Mouse (Mus musculus) mouse embryonic stem cell (cell line): ENCODE measurements around the gene Gm26602.
"Not testable (repeated sequence)": the region's sequence is repeated elsewhere in the genome, so short reads cannot be mapped to it uniquely, and the experiment has no call there.

ENCODE experiments used
- in situ Hi-C, 2 experiments: fragments of 300-500 bp; cut with MboI; formaldehyde crosslinking; loops; 1 replicate in 1 of 2; 3 replicates in 1 of 2; pipeline ENCODE4 v1.14.3; 2019 to 2020; ENCODE audit warnings: low sequenced_read_pairs in 2 of 2, low pct_unique_long_range_greater_than_20kb in 1 of 2, mixed read lengths in 1 of 2; ENCODE audit not compliant: unreplicated experiment in 1 of 2

Gene Gm26602

DNA sequence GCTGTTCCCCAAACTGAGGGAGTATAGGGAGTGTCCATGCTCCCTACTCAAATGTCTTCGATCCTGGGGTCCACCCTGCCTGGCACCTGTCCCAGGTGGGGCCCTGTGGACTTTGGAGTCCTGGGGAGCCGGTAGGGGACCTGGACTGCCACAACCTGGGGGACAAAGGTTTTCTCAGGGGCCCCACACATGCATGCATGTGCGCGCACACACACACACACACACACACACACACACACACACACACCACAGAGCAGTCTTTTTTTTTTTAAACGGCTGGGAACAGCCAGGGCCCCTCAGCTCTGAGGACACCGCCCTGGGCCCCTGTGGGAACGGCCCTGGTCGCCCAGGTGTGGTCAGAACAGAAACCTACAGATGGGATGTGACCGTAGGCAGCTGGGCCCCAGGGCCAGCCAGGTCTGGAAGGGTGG is 32.8 kb downstream of the Gm26602 start:
- in situ Hi-C loops: no loop called here

DNA sequence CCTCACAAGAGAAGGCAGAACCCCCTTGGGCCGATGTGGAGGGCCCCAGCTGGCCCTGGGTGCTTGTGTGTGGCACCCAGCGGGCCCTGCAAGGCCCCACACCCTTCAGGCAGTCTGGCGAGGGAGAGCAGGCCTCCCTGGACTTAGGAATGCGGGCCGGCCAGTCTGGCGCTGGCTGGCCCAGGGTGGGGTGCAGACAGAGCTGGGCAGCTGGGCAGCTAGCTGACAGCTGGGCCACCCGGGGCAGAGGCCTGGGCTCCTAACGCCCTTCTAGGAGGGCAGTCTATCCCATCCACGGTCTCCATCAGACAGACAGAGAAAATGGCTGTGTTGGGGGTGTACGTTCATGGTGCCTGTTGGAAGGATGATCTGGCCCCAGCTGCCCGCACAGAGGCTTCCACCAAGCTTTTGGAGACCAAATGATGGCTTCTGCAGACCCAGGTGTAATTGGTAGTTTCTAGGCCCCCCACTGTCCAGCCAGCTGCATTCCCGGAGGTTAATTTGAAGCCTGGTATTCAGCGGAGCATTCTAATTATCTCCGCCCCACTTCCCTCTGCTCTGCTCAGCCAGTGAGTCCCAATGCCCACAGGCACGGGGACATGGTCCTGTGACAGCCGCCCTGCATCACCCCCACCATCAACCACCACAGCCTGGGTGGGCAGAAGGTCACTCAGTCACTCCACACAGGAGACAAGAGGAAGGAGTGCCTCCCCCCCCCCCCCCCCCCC is 35.0 kb downstream of the Gm26602 start:
- in situ Hi-C loops: no loop called here

DNA sequence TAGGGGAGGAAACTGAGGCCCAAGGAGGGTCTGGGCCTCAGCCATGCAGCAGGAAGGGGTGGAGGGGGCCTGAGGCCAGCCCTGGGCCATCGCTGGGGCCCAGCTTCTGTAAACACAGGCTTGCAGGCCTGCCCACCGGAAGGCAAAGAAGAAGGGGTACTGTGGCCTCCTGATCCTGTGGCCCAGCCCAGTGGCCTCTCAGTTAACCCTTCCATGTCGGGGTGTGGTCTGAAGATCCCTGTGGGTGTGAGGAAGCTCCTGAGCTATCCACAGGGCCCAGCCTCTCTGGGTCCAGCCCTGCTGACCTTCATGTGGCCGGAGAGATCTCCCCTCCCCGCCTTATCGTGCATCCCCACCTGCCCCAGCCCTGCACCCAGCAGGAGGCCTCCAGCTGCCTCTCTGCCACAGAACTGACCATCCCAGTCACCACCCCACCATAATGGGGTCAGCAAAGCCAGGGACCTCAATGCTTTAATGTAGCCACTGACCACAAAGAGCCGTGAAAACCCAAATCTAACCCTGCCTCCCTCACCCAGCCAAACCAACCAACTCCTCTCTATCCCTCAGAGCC is 36.2 kb downstream of the Gm26602 start:
- in situ Hi-C loops: no loop called here

DNA sequence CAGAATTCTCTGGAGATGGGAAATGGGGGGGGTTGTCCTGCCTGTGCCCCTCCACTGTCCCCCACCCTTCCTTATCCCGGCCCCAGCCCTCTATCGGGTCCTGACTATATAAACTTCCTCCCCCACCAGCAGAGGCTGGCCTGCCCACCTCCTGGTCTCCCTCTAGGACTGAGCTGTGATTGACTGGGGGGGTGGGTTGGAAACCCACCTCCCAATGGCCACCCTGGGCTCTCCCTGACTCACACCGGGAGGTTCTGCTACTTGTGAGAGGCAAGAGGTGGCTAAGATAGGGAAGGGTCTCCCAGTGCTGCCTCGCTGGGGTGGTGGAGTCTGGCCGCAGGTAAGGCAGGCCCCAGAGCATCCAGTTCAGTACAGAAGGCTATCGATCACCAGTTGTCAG is 36.8 kb downstream of the Gm26602 start:
- in situ Hi-C loops: no loop called here

DNA sequence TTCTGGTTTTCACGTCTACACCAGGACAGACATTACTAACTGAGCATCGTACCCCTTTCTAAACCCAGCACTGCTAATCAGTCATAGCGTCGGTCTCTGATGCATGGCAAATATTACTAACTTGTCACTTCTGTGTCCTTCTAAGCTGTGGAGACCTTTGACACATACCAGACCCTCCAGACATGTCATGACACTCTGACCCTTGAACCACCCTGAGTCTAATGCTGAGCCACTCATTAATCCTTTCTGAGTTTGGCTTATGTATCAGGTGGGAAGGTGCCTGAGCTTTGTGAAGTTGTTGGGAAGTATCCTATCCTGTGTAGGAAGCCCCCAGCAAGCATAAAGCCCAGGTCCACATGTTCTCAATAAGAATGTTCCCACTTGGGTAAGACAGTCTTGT is 39.2 kb downstream of the Gm26602 start:
- in situ Hi-C loops: no loop called here

DNA sequence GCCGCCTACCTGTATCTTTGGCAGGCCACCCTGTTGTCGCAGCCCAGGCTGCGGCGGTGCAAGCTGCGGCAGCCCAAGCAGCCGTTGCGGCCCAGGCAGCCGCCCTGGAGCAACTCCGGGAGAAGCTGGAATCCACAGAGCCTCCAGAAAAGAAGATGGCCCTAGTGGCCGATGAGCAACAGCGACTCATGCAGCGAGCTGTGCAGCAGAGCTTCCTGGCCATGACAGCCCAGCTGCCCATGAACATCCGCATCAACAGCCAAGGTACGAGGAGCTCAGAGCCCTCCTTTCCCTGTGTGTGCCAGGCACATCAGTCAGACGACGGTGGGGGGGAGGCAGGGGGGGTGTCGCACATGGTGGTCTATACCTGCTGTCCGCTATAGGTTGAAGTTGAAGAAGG is 40.0 kb downstream of the Gm26602 start:
- in situ Hi-C loops: no loop called here

DNA sequence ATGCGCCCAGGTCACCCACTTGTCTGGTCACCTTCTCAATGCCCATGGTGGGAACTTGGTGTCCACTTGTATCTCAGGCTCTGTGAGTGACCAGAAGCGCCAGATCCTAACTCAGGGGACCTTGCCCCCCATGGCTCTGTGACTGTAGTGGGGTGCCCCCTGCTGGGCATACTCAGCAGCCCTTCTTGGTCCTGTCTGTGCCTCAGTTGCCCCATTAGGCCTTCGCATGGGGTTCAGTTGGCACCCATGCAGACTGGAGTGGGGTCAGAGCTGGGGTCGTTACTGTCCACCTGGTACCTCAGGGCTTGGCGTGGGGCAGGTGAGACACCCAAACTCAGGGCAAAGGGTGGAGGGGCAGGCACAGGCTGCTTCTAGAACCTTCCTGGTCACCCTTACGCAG is 43.3 kb downstream of the Gm26602 start:
- in situ Hi-C loops: no loop called here

DNA sequence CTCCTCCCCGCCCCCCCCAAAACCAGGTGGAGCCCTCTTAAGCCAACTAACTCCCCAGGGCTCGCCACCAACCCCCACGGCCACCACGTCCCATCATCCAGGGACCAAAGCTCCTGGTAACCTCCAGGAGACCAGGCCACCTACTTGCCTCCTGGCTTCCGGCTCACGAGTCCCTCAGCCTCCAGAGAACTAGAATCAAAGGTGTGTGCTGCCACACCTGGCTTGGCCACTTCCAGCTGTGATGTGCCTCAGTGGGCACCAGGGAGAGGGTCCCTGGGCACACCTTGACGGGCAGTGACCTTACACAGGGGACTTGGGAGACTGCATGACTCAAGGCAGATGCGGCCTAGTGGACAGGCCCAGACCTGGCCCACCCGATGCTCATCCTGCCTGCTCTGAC is 45.0 kb downstream of the Gm26602 start:
- in situ Hi-C loops: no loop called here

DNA sequence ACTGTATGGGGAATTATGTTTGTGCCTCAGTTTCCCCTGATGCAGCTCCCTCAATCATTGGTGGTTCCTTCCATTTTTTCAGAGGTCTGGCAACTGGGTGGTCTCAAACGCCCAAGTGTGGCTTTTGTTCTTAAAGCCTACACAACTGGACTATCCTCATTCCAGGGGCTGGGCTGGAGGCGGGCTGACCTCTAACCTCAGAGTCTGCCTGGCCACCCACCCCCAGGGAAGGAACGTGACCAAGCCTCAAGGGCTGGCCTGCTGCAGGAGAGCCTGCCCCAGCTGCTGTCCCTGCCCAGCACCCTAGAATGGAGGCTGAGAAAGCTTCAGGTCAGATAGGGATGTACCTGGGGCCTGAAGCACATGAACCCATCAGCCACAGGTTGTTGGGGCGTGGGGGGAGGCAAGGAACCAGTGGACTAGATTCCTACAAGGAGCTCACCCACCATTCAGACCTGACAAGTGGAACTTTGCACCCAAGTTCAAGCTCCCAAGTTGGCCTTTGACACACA is 46.0 kb downstream of the Gm26602 start:
- in situ Hi-C loops: no loop called here

DNA sequence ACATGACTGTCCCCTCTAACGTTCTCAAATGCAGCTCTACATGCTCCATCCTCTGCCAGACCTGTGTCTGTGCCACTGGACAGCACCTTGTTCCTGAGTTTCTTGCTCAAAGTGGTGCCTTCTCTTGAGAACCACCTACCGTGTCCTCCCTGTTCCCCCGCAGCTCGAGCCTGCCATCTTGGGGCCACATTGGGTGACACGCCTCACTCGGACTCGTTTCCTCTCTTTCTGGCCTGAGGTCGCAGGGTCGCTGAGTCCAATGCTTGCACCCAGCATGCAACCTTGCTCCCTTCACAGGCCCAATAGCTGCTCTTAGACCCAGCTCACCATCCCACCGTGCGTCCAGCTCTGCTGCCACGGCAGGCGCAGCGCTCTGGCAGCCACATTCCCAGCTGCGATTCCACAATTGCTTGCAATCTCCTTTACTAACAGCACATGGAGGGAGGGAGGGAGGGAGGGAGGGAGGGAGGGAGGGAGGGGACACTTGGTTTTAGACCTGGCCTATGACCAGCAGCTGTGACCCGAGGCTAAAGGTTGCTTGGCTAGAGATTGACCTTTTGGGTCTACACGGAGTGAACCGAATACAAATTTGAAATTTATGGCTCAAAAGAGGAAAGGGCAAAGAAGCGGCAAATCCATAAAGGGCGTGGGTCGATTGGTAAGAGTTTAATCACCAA is 47.6 kb downstream of the Gm26602 start:
- in situ Hi-C loops: no loop called here

DNA sequence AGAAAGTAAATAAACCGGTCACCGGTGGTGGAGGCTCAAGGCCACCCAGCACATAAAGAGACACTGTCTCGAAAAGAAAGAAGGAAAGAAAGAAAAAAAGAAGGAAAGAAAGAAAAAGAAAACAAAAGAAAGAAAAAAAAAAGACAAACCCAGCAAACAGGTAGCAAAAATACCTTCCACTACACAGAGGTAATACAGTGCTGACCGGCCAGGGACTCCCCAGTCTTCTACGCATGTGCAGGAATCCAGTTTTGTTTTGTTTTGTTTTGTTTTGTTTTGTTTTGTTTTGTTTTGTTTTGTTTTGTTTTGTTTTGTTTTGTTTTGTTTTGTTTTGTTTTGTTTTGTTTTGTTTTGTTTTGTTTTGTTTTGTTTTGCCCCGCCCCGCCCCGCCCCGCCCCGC is 48.8 kb downstream of the Gm26602 start:
- in situ Hi-C loops: not testable (repeated sequence)

DNA sequence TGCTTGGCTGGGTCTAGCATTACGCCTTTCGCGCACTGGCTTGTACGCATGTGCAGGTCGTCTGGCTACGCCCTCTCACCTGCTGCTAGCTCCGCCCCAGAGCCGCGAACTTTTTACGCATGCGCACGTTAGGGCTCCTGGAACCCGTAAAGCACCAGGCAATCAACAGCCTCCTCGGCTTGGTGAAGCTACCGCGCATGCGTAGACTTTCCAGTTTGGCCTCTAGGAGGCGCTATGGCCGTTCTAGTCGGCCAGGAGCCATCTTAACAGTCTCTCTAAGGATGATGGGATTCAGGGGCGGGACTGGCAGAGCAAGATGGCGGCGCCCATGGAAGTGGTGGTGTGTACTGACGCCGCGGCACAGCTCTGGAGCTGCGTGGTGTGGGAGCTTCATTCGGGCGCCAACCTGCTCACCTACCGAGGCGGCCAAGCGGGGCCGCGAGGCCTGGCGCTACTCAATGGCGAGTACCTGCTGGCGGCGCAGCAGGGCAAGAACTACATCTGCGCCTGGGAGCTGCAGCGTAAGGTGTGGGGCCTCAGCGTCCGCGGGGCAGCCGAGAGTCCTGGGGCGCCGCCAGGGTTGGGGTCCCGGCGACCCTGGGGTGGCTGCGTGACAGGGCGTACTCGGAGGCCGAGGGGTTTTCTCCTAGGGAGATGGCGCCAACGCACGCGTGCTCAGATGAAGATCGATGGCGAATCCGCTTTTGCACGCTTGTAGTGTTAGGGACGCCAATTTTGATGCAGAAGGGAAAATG is 49.4 kb downstream of the Gm26602 start, which contains the start of gene Wdr18:
Wdr18 (plus strand) TSS at position 306 of the 755 bp plus-strand sequence.
- in situ Hi-C loops: no loop called here
